Mouse (Mus musculus) hindbrain, postnatal 0 days (tissue): Measurements from ENCODE around the gene Osbpl2. TPM values are rescaled to one million over a fixed set of nuclear protein-coding genes. Genes with fewer than 3 reads are reported as not detected.

Source experiments
- ATAC-seq: fragments of 200-750 bp; cut with Nextera tagmentation; 2 replicates; pipeline ENCODE4 v1.8.0; 2017; ENCODE audit warnings: mild to moderate bottlenecking, moderate TSS enrichment, moderate library complexity
- DNase-seq: peaks from one replicate; pipeline ENCODE4 v3.0.0-alpha.2; 2015; ENCODE audit warnings: low spot score
- H3K27ac ChIP-seq: fragments of 300-500 bp; sonication (generic); 2 replicates; pipeline ENCODE4 v1.5.1; 2014; ENCODE audit warnings: mild to moderate bottlenecking
- H3K27me3 ChIP-seq: fragments of 300-500 bp; sonication (generic); 2 replicates; pipeline ENCODE4 v1.6.1; 2014; ENCODE audit warnings: low read length, mixed read lengths; ENCODE audit not compliant: insufficient read depth
- H3K36me3 ChIP-seq: fragments of 300-500 bp; sonication (generic); 2 replicates; pipeline ENCODE4 v1.6.1; 2014; ENCODE audit warnings: low read length, mixed read lengths; ENCODE audit not compliant: insufficient read depth
- H3K4me1 ChIP-seq: fragments of 300-500 bp; sonication (generic); 2 replicates; pipeline ENCODE4 v1.6.1; 2014; ENCODE audit warnings: antibody characterized with exemption, low read length, mixed read lengths; ENCODE audit not compliant: insufficient read depth
- H3K4me2 ChIP-seq: fragments of 300-500 bp; sonication (generic); 2 replicates; pipeline ENCODE4 v1.6.1; 2014; ENCODE audit warnings: low read depth, mild to moderate bottlenecking, low read length, moderate library complexity, mixed read lengths
- H3K4me3 ChIP-seq: fragments of 300-500 bp; sonication (generic); 2 replicates; pipeline ENCODE4 v1.5.1; 2014; ENCODE audit warnings: low read length
- H3K9ac ChIP-seq: fragments of 300-500 bp; sonication (generic); replicated peaks from 2 replicates; pipeline ENCODE4 v1.6.1; 2014; ENCODE audit warnings: mild to moderate bottlenecking, low read length, moderate library complexity, mixed read lengths
- H3K9me3 ChIP-seq: fragments of 300-500 bp; sonication (generic); 2 replicates; pipeline ENCODE4 v1.6.1; 2016; ENCODE audit warnings: low read length, mixed read lengths
- CTCF ChIP-seq: IDR thresholded peaks from 2 replicates; pipeline ENCODE4 v1.5.1; 2016; ENCODE audit warnings: antibody characterized with exemption, control low read depth, low read depth
- WGBS: fragments of 180-500 bp; shearing (Covaris S2); extraction: QIAGEN DNeasy Blood & Tissue Kit; methylation state at CpG from one replicate; pipeline ENCODE4 v1.1.7; 2014; 5-methylcytosine and 5-hydroxymethylcytosine counted together
- microRNA-seq, 2 experiments: library from miRNA; unstranded; fragments of <30 nt; microRNA quantifications; one replicate each; pipeline ENCODE4; 2016
- polyA plus RNA-seq: library from polyadenylated mRNA; unstranded; fragments of >200 nt; fragmentation: Nextera tagmentation; extraction: Ambion mirVana; gene quantifications from 2 replicates; pipeline ENCODE4 v1.2.1, GENCODE M21; 2015
- total RNA-seq: library from RNA; depleted of rRNA; stranded (reverse); fragments of >200 nt; gene quantifications from 2 replicates; pipeline ENCODE4 v1.2.3, GENCODE M21; 2014; rRNA removed

The Osbpl2 gene
- total and polyA plus RNA-seq, 2 experiments from 2014 or later = 39.2 to 57.9 TPM

DNA sequence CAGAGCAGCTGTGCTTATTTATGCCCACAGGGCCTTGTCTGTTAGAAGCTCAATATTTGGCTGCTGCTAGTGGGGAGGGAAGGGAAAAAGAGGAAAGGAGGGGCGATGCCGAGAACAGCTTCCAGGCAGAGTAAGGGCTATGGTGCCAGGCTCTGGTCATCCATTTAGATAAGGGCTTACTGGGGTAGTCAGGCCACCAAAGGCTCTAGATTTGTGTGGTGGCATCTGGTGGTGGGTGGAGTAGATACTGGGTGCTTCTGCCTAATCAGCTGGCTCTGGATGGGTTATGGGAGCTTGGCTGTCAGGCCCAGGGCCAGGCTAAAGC is 86.8 kb downstream of the Osbpl2 start:
- H3K4me1 ChIP-seq = peaks cover 8% of the 10 kb centered on the region; the same call in 1 of the 2 replicates
- no peak overlapping the region for H3K4me3 ChIP-seq
- DNase-seq (peak; percentile 40), ATAC-seq (no peak)
- peak overlapping the region; percentile 41; the same call in 1 of the 2 replicates for H3K27ac ChIP-seq
- no peak overlapping the region for H3K9ac ChIP-seq
- no peak for TF ChIP-seq CTCF
- H3K4me2 ChIP-seq = no peak overlapping the region
- WGBS = 58% methylated on average over 2 of the region's 2 CpGs
- no peaks in the 10 kb centered on the region for H3K27me3 ChIP-seq
- H3K9me3 ChIP-seq = no peaks in the 10 kb centered on the region
- no peaks in the 10 kb centered on the region for H3K36me3 ChIP-seq

GRCm38 (mm10) chr2:180207840-180208239 is 88.7 kb downstream of the Osbpl2 start:
- Histone ChIP-seq H3K27me3 (no peaks in the 10 kb centered on the region), H3K36me3 (no peaks in the 10 kb centered on the region), H3K4me2 (no peak overlapping the region), H3K9ac (no peak overlapping the region), H3K9me3 (no peaks in the 10 kb centered on the region), H3K4me1 (0 out of 2 replicates have a peak, but pooled peaks cover 8% of the 10 kb centered on the region), H3K4me3 (no peak overlapping the region), H3K27ac (peak overlapping the region; percentile 15; the same call in 1 of the 2 replicates)
- TF ChIP-seq CTCF = peak; percentile 59
- peak; percentile 61 for ATAC-seq
- 36% methylated on average over 7 of the region's 7 CpGs for WGBS
- peak; percentile 73 for DNase-seq

GRCm38 (mm10) chr2:180208976-180209375 is 89.9 kb downstream of the Osbpl2 start:
- Histone ChIP-seq H3K9me3 (no peaks in the 10 kb centered on the region), H3K9ac (no peak overlapping the region), H3K4me1 (0 out of 2 replicates have a peak, but pooled peaks cover 8% of the 10 kb centered on the region), H3K4me2 (no peak overlapping the region), H3K27me3 (no peaks in the 10 kb centered on the region), H3K36me3 (no peaks in the 10 kb centered on the region), H3K27ac (no peak overlapping the region), H3K4me3 (no peak overlapping the region)
- TF ChIP-seq CTCF = no peak
- WGBS = 92% methylated on average over 1 of the region's 1 CpGs
- DNase-seq = no peak
- ATAC-seq = no peak

DNA sequence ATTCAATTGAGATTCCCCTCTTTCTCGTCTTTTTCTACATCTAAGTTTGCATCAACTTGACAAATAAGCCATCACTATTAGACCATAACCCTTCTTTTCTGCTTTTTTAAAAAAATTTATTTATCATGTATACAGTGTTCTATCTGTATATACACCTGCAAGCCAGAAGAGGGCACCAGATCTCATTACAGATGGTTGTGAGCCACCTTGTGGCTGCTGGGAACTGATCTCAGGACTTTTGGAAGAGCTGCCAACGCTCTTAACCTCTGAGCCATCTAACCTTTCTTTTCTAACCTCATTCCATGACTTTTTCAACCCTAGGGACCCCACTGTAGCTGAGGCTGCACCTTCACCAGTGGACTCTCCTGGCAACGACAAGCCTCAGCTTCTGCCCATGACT is 93.1 kb downstream of the Osbpl2 start:
- H3K27me3 ChIP-seq = no peaks in the 10 kb centered on the region
- no peak for ATAC-seq
- H3K4me1 ChIP-seq = 0 out of 2 replicates have a peak, but pooled peaks cover 4% of the 10 kb centered on the region
- WGBS = 91% methylated on average over 3 of the region's 3 CpGs
- H3K9ac ChIP-seq = no peak overlapping the region
- H3K4me2 ChIP-seq = no peak overlapping the region
- no peak for DNase-seq
- H3K9me3 ChIP-seq = no peaks in the 10 kb centered on the region
- H3K4me3 ChIP-seq = no peak overlapping the region
- no peak overlapping the region for H3K27ac ChIP-seq
- no peaks in the 10 kb centered on the region for H3K36me3 ChIP-seq
- TF ChIP-seq CTCF = peak; percentile 35

Small RNA genes lying within 50 kb of the gene (microRNA-seq; reads per million reads assigned to microRNA genes)
- 0 reads per million in 2 experiments for gene Mir7005

Other genes with a start within 250 kb of the Osbpl2 start
- 12.1 and 13.6 TPM in 2 replicates for gene Taf4, start 142.7 kb upstream of the Osbpl2 start, total RNA-seq
- gene Taf4, start 142.7 kb upstream of the Osbpl2 start, polyA plus RNA-seq = 2.5 and 3.0 TPM in 2 replicates
- 88.2 and 102 TPM in 2 replicates for gene Lsm14b, start 94.3 kb upstream of the Osbpl2 start, total RNA-seq
- gene Lsm14b, start 94.3 kb upstream of the Osbpl2 start, polyA plus RNA-seq = 21.0 and 21.3 TPM in 2 replicates
- gene Psma7, start 76.9 kb upstream of the Osbpl2 start, total RNA-seq = 196 and 230 TPM in 2 replicates
- 585 TPM in 2 replicates for gene Psma7, start 76.9 kb upstream of the Osbpl2 start, polyA plus RNA-seq
- gene Ss18l1, start 76.8 kb upstream of the Osbpl2 start, total RNA-seq = 80.7 and 100 TPM in 2 replicates
- 34.2 and 37.2 TPM in 2 replicates for gene Ss18l1, start 76.8 kb upstream of the Osbpl2 start, polyA plus RNA-seq
- 17.2 and 17.3 TPM in 2 replicates for gene Mtg2, start 48.7 kb upstream of the Osbpl2 start, total RNA-seq
- 23.3 and 23.9 TPM in 2 replicates for gene Mtg2, start 48.7 kb upstream of the Osbpl2 start, polyA plus RNA-seq
- gene Hrh3, start 14.8 kb upstream of the Osbpl2 start, total RNA-seq = 5.9 and 11.4 TPM in 2 replicates
- 3.4 and 3.6 TPM in 2 replicates for gene Hrh3, start 14.8 kb upstream of the Osbpl2 start, polyA plus RNA-seq
- gene Adrm1, start 52.2 kb downstream of the Osbpl2 start, total RNA-seq = 107 and 119 TPM in 2 replicates
- 207 and 210 TPM in 2 replicates for gene Adrm1, start 52.2 kb downstream of the Osbpl2 start, polyA plus RNA-seq
- gene Lama5, start 106.6 kb downstream of the Osbpl2 start, total RNA-seq = 10.3 and 16.5 TPM in 2 replicates
- 2.7 and 3.5 TPM in 2 replicates for gene Lama5, start 106.6 kb downstream of the Osbpl2 start, polyA plus RNA-seq
- gene Rps21, start 138.1 kb downstream of the Osbpl2 start, total RNA-seq = 752 and 857 TPM in 2 replicates
- gene Rps21, start 138.1 kb downstream of the Osbpl2 start, polyA plus RNA-seq = 445 and 465 TPM in 2 replicates
- 56.8 and 60.5 TPM in 2 replicates for gene Cables2, start 154.2 kb downstream of the Osbpl2 start, total RNA-seq
- 25.1 and 26.4 TPM in 2 replicates for gene Cables2, start 154.2 kb downstream of the Osbpl2 start, polyA plus RNA-seq
- gene Rbbp8nl, start 170.6 kb downstream of the Osbpl2 start, total RNA-seq = not detected in 2 replicates
- gene Rbbp8nl, start 170.6 kb downstream of the Osbpl2 start, polyA plus RNA-seq = not detected in 2 replicates
- gene Gata5, start 215.4 kb downstream of the Osbpl2 start, total RNA-seq = not detected in 2 replicates
- not detected in 2 replicates for gene Gata5, start 215.4 kb downstream of the Osbpl2 start, polyA plus RNA-seq